Mouse (Mus musculus): ENCODE data around the gene Olfr136.

The Olfr136 gene

GRCm38 (mm10) chr17:38329531-38329930 is at the start of gene Olfr136:
Olfr136 (plus strand) TSS chr17:38329831.
- DNase-seq (ENCODE audit: low spot score) = no peak

GRCm38 (mm10) chr17:38307470-38307869 is 22.2 kb upstream of the Olfr136 start, which contains the start of gene Olfr137:
Olfr137 (minus strand) TSS chr17:38307570.
- DNase-seq (ENCODE audit: low spot score) = no peak

Data from urinary bladder, postnatal 10 days (tissue).